8 mouse cellular contexts compared by ENCODE assay signal in the genomic region with DNA sequence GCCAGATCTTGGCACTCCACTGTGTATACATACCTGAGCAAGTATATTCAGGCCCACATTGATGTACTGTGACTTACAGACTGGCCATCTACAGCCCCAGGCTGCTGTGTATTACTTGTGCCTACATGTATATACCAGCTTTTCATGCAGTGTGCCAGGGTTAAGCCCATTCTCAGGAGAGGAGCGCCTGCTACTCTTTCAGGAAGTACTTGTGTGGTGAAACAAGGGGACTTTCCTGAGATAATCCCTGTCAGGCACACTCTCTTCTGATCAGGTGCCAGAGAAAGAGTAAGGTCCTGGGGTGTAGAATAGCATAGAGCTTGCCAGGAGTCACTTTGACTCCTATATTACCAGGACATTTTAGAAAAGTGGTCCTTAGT. TPM values are rescaled to one million over a fixed set of nuclear protein-coding genes. Genes with fewer than 3 reads are reported as not detected.
DNase-seq lines count a peak whose midpoint lies in the region; ATAC-seq and TF ChIP-seq lines count a peak whose summit lies in the region.

No protein-coding gene starts in this region.

- 0 out of 2 replicates have a peak overlapping the region, but pooled peaks have one; percentile 38 for H3K27ac ChIP-seq in liver, adult 2 months (replicated peaks; ENCODE audit: insufficient read depth, low read depth, low read length)
- no peak overlapping the region for H3K27ac ChIP-seq in forebrain, embryonic 11.5 days (ENCODE audit: low read depth, low read length)
- peak overlapping the region; percentile 87; the same call in 1 of the 2 replicates for H3K27ac ChIP-seq in limb, embryonic 12.5 days
- H3K27ac ChIP-seq in neural tube, embryonic 14.5 days (ENCODE audit: low read depth, low read length) = peak overlapping the region; percentile 73

- peaks cover 5% of the 10 kb centered on the region; the same call in 1 of the 2 replicates for H3K79me2 ChIP-seq in liver, adult 2 months (ENCODE audit: control insufficient read depth, insufficient read depth, low read length)

- peak overlapping the region; percentile 28; the same call in 1 of the 2 replicates for H3K4me2 ChIP-seq in forebrain, embryonic 11.5 days (ENCODE audit: low read depth, low read length, severe bottlenecking)
- peak overlapping the region; percentile 92 for H3K4me2 ChIP-seq in limb, embryonic 12.5 days
- peak overlapping the region; percentile 68 for H3K4me2 ChIP-seq in neural tube, embryonic 14.5 days (ENCODE audit: low read depth, low read length)

- no peak for TF ChIP-seq POLR2A in liver, adult 2 months (IDR thresholded peaks at IDR 0.05; ENCODE audit: extremely low read depth, insufficient read depth, low read length)

- H3K9me3 ChIP-seq in forebrain, embryonic 11.5 days (ENCODE audit: control insufficient read depth, low read length) = no peaks in the 10 kb centered on the region
- no peaks in the 10 kb centered on the region for H3K9me3 ChIP-seq in limb, embryonic 12.5 days
- H3K9me3 ChIP-seq in neural tube, embryonic 14.5 days (ENCODE audit: control insufficient read depth, low read length) = no peaks in the 10 kb centered on the region

- no peak overlapping the region for H3K9ac ChIP-seq in liver, adult 2 months (ENCODE audit: low read depth, low read length)
- no peak overlapping the region for H3K9ac ChIP-seq in forebrain, embryonic 11.5 days (ENCODE audit: low read length)
- no peak overlapping the region for H3K9ac ChIP-seq in limb, embryonic 12.5 days (replicated peaks)
- 0 out of 2 replicates have a peak overlapping the region, but pooled peaks have one; percentile 72 for H3K9ac ChIP-seq in neural tube, embryonic 14.5 days (replicated peaks; ENCODE audit: low read depth, low read length)

- no peak for DNase-seq in liver, adult 2 months (ENCODE audit: extremely low read depth, low read depth, low spot score)
- DNase-seq in liver = no peak
- DNase-seq in forebrain, embryonic 11.5 days (ENCODE audit: low spot score) = no peak
- no peak for DNase-seq in left cerebral cortex, postnatal 25 days (ENCODE audit: low spot score in 2 of 2)
- no peak for DNase-seq in kidney, postnatal 25 days
- no peak for DNase-seq in adrenal gland, adult 8-10 months

- peaks cover 4% of the 10 kb centered on the region for H3K36me3 ChIP-seq in liver, adult 2 months (ENCODE audit: control insufficient read depth, insufficient read depth, low read length)
- H3K36me3 ChIP-seq in forebrain, embryonic 11.5 days (ENCODE audit: control insufficient read depth, insufficient read depth, low read length) = peaks cover 12% of the 10 kb centered on the region; the same call in 1 of the 2 replicates
- H3K36me3 ChIP-seq in limb, embryonic 12.5 days = peaks cover 22% of the 10 kb centered on the region
- H3K36me3 ChIP-seq in neural tube, embryonic 14.5 days (ENCODE audit: control insufficient read depth, insufficient read depth, low read length) = peaks cover 10% of the 10 kb centered on the region

- TF ChIP-seq CTCF in liver, adult 2 months (IDR thresholded peaks at IDR 0.05; ENCODE audit: low read depth, low read length) = no peak

- H3K4me3 ChIP-seq in liver, adult 2 months (ENCODE audit: insufficient read depth, low read depth, low read length) = peak overlapping the region; percentile 77; the same call in 1 of the 2 replicates
- peak overlapping the region; percentile 91 for H3K4me3 ChIP-seq in forebrain, embryonic 11.5 days (ENCODE audit: low read depth, low read length)
- H3K4me3 ChIP-seq in limb, embryonic 12.5 days (replicated peaks) = peak overlapping the region; percentile 91
- H3K4me3 ChIP-seq in neural tube, embryonic 14.5 days (ENCODE audit: low read depth, low read length) = peak overlapping the region; percentile 69

- peak; percentile 37; the same call in 1 of the 2 replicates for ATAC-seq in forebrain, embryonic 11.5 days (replicated peaks; ENCODE audit: low FRiP score)
- ATAC-seq in limb, embryonic 12.5 days (ENCODE audit: insufficient number of reproducible peaks, insufficient read depth, low FRiP score, low TSS enrichment, low read depth) = no peak
- ATAC-seq in neural tube, embryonic 14.5 days (ENCODE audit: low read depth) = 0 out of 2 replicates have a peak, but pooled peaks have one; percentile 5

- 63% methylated on average over 1 of the region's 1 CpGs for WGBS in liver, adult 2 months
- 89% methylated on average over 1 of the region's 1 CpGs for WGBS in forebrain, embryonic 11.5 days
- 95% methylated on average over 1 of the region's 1 CpGs for WGBS in limb, embryonic 12.5 days
- 95% methylated on average over 1 of the region's 1 CpGs for WGBS in neural tube, embryonic 14.5 days

- H3K4me1 ChIP-seq in liver, adult 2 months (ENCODE audit: control insufficient read depth, insufficient read depth, low read length) = peaks cover 7% of the 10 kb centered on the region
- peaks cover 4% of the 10 kb centered on the region; the same call in 1 of the 2 replicates for H3K4me1 ChIP-seq in forebrain, embryonic 11.5 days (replicated peaks; ENCODE audit: control insufficient read depth, insufficient read depth, low read length)
- H3K4me1 ChIP-seq in limb, embryonic 12.5 days (replicated peaks) = peaks cover 12% of the 10 kb centered on the region
- peaks cover 10% of the 10 kb centered on the region for H3K4me1 ChIP-seq in neural tube, embryonic 14.5 days (ENCODE audit: control insufficient read depth, insufficient read depth, low read length)

- intact Hi-C loops in left cerebral cortex, postnatal 25 days (cut with DNase I) = no loop called here

- no peaks in the 10 kb centered on the region for H3K27me3 ChIP-seq in liver, adult 2 months (ENCODE audit: control insufficient read depth, insufficient read depth, low read length)
- no peaks in the 10 kb centered on the region for H3K27me3 ChIP-seq in forebrain, embryonic 11.5 days (ENCODE audit: control insufficient read depth, insufficient read depth, low read length)
- no peaks in the 10 kb centered on the region for H3K27me3 ChIP-seq in limb, embryonic 12.5 days
- H3K27me3 ChIP-seq in neural tube, embryonic 14.5 days (ENCODE audit: control insufficient read depth, insufficient read depth, low read length) = no peaks in the 10 kb centered on the region

RNA-seq across cellular contexts. Expression of a gene that starts 0.4 kb away (rescaled TPM):
- 5.6 and 6.4 TPM in 2 replicates for total RNA-seq in liver, adult 2 months (2014; rRNA removed)
- 13.2 and 15.7 TPM in 2 replicates for polyA plus RNA-seq in liver, adult 2 months (2012; rRNA removed)
- 42.5 and 45.2 TPM in 2 replicates for polyA plus RNA-seq in forebrain, embryonic 11.5 days (2014; fragmentation: Nextera tagmentation; extraction: Ambion mirVana)
- polyA plus RNA-seq in limb, embryonic 12.5 days (2016; fragmentation: Nextera tagmentation; extraction: Ambion mirVana) = 44.6 and 49.5 TPM in 2 replicates
- polyA plus RNA-seq in neural tube, embryonic 14.5 days (2014; fragmentation: Nextera tagmentation; extraction: Ambion mirVana) = 50.4 and 55.1 TPM in 2 replicates
- 10 to 100 TPM; 40.3 to 42.2 TPM for total RNA-seq in left cerebral cortex, postnatal 25 days (2021)
- total RNA-seq in adrenal gland, adult 8-10 months (2022) = 10 to 100 TPM; 46.6 to 56.5 (median 52.7) TPM

RNA-seq across cellular contexts. Expression of a gene that starts 1.5 kb away (rescaled TPM):
- total RNA-seq in liver, adult 2 months (2014; rRNA removed) = 8.7 and 10.1 TPM in 2 replicates
- 13.2 and 25.6 TPM in 2 replicates for polyA plus RNA-seq in liver, adult 2 months (2012; rRNA removed)
- 49.5 and 53.9 TPM in 2 replicates for polyA plus RNA-seq in forebrain, embryonic 11.5 days (2014; fragmentation: Nextera tagmentation; extraction: Ambion mirVana)
- 33.0 and 36.0 TPM in 2 replicates for polyA plus RNA-seq in limb, embryonic 12.5 days (2016; fragmentation: Nextera tagmentation; extraction: Ambion mirVana)
- polyA plus RNA-seq in neural tube, embryonic 14.5 days (2014; fragmentation: Nextera tagmentation; extraction: Ambion mirVana) = 49.8 and 63.3 TPM in 2 replicates
- 10 to 100 TPM; 30.3 to 36.7 TPM for total RNA-seq in left cerebral cortex, postnatal 25 days (2021)
- 10 to 100 TPM; 19.7 to 48.3 (median 33.1) TPM for total RNA-seq in adrenal gland, adult 8-10 months (2022)

RNA-seq across cellular contexts. Expression of a gene that starts 19.6 kb away (rescaled TPM):
- total RNA-seq in liver, adult 2 months (2014; rRNA removed) = 4.0 and 4.8 TPM in 2 replicates
- 2.7 and 5.0 TPM in 2 replicates for polyA plus RNA-seq in liver, adult 2 months (2012; rRNA removed)
- 31.8 and 40.9 TPM in 2 replicates for polyA plus RNA-seq in forebrain, embryonic 11.5 days (2014; fragmentation: Nextera tagmentation; extraction: Ambion mirVana)
- 40.8 and 43.7 TPM in 2 replicates for polyA plus RNA-seq in limb, embryonic 12.5 days (2016; fragmentation: Nextera tagmentation; extraction: Ambion mirVana)
- polyA plus RNA-seq in neural tube, embryonic 14.5 days (2014; fragmentation: Nextera tagmentation; extraction: Ambion mirVana) = 8.3 and 15.3 TPM in 2 replicates
- 10 to 100 TPM; 30.6 to 31.9 TPM for total RNA-seq in left cerebral cortex, postnatal 25 days (2021)
- 100 to 1,000 TPM; 117 to 175 (median 152) TPM for total RNA-seq in adrenal gland, adult 8-10 months (2022)

RNA-seq across cellular contexts. Expression of a gene that starts 23.6 kb away (rescaled TPM):
- not detected in 2 replicates for total RNA-seq in liver, adult 2 months (2014; rRNA removed)
- not detected in 2 replicates for polyA plus RNA-seq in liver, adult 2 months (2012; rRNA removed)
- polyA plus RNA-seq in forebrain, embryonic 11.5 days (2014; fragmentation: Nextera tagmentation; extraction: Ambion mirVana) = not detected in 2 replicates
- polyA plus RNA-seq in limb, embryonic 12.5 days (2016; fragmentation: Nextera tagmentation; extraction: Ambion mirVana) = not detected in 2 replicates
- not detected in 2 replicates for polyA plus RNA-seq in neural tube, embryonic 14.5 days (2014; fragmentation: Nextera tagmentation; extraction: Ambion mirVana)
- not detected for total RNA-seq in left cerebral cortex, postnatal 25 days (2021)
- total RNA-seq in adrenal gland, adult 8-10 months (2022) = not detected

RNA-seq across cellular contexts. Expression of a gene that starts 30.5 kb away (rescaled TPM):
- total RNA-seq in liver, adult 2 months (2014; rRNA removed) = 24.3 and 34.1 TPM in 2 replicates
- 51.7 and 80.5 TPM in 2 replicates for polyA plus RNA-seq in liver, adult 2 months (2012; rRNA removed)
- polyA plus RNA-seq in forebrain, embryonic 11.5 days (2014; fragmentation: Nextera tagmentation; extraction: Ambion mirVana) = 84.0 and 90.0 TPM in 2 replicates
- 99.3 and 99.7 TPM in 2 replicates for polyA plus RNA-seq in limb, embryonic 12.5 days (2016; fragmentation: Nextera tagmentation; extraction: Ambion mirVana)
- polyA plus RNA-seq in neural tube, embryonic 14.5 days (2014; fragmentation: Nextera tagmentation; extraction: Ambion mirVana) = 66.1 and 73.0 TPM in 2 replicates
- total RNA-seq in left cerebral cortex, postnatal 25 days (2021) = 100 to 1,000 TPM; 143 to 147 TPM
- total RNA-seq in adrenal gland, adult 8-10 months (2022) = 100 to 1,000 TPM; 239 to 312 (median 257) TPM

Comparison
In these comparisons a context has a peak if more than half of its experiments do, and no peak if none do; other contexts are left out.
1. H3K4me2 ChIP-seq: peak in every context shown above with its lines; median percentile 92 in limb, embryonic 12.5 days; 68 in neural tube, embryonic 14.5 days; 28 in forebrain, embryonic 11.5 days.